Mouse (Mus musculus) cerebellum, adult (tissue): ENCODE results near the gene Gm47429.
"Not testable (repeated sequence)": the region's sequence is repeated elsewhere in the genome, so short reads cannot be mapped to it uniquely, and the experiment has no call there.

Experiments used
- ATAC-seq: cut with Nextera tagmentation; 2 replicates; pipeline ENCODE4 v1.9.2; 2017; ENCODE audit warnings: mild to moderate bottlenecking, moderate library complexity, mixed read lengths; ENCODE audit not compliant: insufficient number of reproducible peaks, low FRiP score, low TSS enrichment

Gene Gm47429

GRCm38 (mm10) chr13:50443812-50444211 lies at the start of gene Gm47429:
Gm47429 (minus strand) TSS chr13:50443912.
- ATAC-seq: no peak

- not testable (repeated sequence) for ATAC-seq
These were observed 44.8 kb upstream of the Gm47429 start for GRCm38 (mm10) chr13:50488510-50488909.

GRCm38 (mm10) chr13:50467007-50467406 lies 23.3 kb upstream of the Gm47429 start, which contains the start of gene Nutm2:
Nutm2 (plus strand) TSS chr13:50467307.
- ATAC-seq: no peak

- no peak for ATAC-seq
These were observed 21.2 kb upstream of the Gm47429 start for GRCm38 (mm10) chr13:50464621-50465562.

- not testable (repeated sequence) for ATAC-seq
These were observed 16.7 kb upstream of the Gm47429 start for GRCm38 (mm10) chr13:50460433-50460832.

GRCm38 (mm10) chr13:50453426-50453825 lies 9.7 kb upstream of the Gm47429 start:
- ATAC-seq: no peak

- not testable (repeated sequence) for ATAC-seq
These were observed 8.6 kb upstream of the Gm47429 start for GRCm38 (mm10) chr13:50452266-50452665.

GRCm38 (mm10) chr13:50445261-50445660 lies 1.5 kb upstream of the Gm47429 start:
- ATAC-seq: no peak

GRCm38 (mm10) chr13:50426686-50427085 lies 17.0 kb downstream of the Gm47429 start:
- ATAC-seq: no peak

- ATAC-seq: no peak
These were observed 19.2 kb downstream of the Gm47429 start for GRCm38 (mm10) chr13:50424517-50424916.

GRCm38 (mm10) chr13:50423625-50424209 lies 20.0 kb downstream of the Gm47429 start:
- no peak for ATAC-seq

GRCm38 (mm10) chr13:50418421-50418820 lies 25.3 kb downstream of the Gm47429 start:
- no peak for ATAC-seq

- peak; percentile 89 for ATAC-seq
These were observed 26.1 kb downstream of the Gm47429 start, which contains the start of gene Fbxw17 for GRCm38 (mm10) chr13:50417389-50418183. Fbxw17 (plus strand) TSS chr13:50417864.
